Mouse (Mus musculus): ENCODE measurements around the gene Ei24. TPM values are rescaled to one million over a fixed set of nuclear protein-coding genes. Genes with fewer than 3 reads are reported as not detected.

Gene Ei24
- 10 to 100 TPM; 64.5 to 70.2 (median 69.7) TPM for total RNA-seq (2022)

DNA sequence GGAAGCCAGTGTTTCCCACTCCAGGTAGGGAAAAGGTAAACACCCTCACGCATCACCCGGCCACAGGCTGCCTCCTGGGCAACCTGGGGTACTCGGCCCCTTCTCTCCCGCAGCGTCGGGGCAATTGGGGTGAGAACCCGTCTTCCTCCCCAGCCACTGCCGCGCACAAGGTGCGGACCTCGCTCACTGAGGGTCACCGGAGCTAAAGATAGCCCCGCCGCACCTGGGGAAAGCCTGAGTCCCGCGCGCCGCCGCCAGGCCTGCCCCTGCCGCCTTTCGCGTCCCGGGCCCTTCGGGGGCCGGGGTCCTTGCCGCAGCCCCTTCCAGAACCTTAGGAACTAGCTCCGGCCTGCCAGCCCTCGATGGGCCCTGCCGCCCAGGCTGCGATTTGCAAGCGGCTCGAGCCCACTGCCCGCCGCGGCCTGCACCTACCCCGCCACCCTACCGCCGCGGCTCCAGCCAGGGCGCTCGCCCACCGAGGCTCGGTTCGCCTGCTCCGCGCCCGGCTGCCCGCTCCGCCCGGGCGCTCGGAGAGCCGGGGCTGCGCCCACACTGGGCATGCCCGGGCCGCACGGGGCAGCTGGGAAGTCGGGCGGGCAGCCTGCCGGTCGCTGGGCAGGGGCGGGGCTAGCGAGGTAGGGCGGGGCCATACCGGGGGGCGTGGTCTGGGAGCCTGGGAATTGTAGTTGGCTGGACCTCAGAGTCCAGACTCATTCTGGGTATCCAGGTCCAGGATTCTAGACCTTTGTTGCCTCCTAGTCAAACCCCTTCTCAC, at the start of gene Ei24:
Ei24 (minus strand) TSS at position 613 of the 775 bp plus-strand sequence.
- DNase-seq (ENCODE audit: low spot score), result peak; percentile 93

DNA sequence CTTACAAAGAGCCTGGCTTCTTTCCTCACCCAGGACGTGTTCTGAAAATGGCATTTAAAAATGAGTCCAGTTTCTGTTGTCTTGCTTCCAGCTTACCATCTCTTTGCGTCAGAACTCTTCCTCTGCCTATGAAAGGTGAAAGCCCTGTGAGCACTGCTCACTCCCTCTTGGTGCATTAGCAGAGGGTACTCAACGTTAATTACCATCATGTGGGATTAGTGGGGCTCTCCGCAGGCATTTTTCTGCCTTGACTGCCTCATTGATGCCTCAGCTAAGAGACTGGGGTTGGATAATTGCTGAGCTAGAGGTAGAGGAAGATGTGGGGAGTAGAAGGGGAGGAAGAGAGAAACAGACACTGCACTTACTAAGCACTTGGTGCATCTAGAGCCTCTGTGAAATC, 49.2 kb upstream of the Ei24 start:
- no peak for DNase-seq (ENCODE audit: low spot score)

DNA sequence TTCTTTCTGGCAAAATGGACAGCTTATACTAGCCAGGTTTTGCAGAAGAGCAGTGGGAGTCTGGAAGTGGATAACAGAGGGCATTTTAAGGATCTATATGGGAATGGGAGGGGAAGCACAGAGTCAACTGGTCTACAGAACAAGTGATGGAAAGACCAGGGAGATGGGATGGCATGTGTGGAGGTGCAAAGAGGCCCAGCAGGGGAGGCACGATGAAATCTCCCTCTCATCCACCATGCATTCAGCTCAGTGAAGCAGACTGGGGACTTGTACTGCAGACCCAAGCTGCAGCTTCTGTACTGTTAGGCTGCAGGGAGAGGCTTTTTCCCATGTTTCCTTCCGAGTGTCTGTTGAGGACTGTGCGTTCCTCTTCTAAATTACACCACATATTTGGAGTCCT, 36.7 kb upstream of the Ei24 start:
- no peak for DNase-seq (ENCODE audit: low spot score)

DNA sequence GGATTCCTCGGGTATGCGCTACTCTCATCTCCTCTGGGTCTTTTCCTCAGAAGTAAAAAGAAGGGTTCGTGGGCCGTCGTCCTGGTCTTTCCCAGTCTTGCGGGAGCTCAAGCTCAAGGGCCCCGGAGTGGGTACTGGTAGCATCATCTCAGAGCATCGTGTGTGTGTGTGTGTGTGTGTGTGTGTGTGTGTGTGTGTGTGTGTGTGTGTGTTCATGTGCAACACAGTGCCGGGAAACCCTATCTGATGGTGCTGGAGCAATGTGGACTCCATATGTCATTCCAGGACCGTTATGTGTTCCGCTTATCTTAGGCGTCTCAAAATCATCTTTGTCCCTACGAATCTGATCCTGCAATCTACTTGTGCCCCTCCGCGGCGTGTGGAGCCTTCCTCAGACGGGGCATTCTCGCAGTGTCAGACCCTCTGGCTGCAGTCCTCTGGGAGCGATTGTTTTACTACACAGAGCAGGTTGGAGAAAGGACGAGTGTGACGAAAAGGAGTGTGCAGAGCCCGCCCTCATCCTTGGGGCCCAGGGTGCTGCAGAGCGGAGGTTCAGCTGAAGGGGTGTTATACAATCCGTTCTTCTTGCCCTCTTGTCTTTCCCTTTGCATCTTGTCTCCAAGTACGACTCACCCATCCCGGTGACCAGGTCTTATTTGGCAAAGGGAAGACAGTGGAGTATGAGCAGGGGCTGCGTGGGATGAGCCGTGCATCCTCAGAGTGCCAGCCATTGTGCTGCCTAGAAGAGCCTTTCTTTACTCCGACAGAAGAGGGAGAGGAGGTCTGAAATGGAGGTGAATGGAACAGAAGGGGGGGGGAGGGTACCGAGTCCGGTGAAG, 36.1 kb upstream of the Ei24 start:
- no peak for DNase-seq (ENCODE audit: low spot score)

DNA sequence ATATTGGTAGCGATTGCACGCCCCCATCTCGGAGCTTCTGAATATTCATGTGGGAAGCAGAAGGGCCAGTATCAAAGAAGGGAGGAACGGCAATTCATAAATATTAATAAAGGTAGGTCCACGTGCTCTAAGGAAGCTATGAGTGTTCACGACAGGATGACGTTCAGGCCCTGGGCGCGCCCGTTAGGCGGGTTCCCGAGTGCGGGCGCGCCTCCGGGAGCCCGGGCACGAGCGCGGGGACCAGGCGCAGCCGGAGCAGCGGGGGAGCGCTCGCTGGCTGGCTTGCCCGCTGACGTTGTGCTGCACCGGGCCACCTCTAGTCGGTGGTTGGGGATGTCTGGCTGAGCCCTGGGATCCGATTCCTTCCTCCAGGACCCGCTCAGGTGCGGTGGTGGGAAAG, 35.3 kb upstream of the Ei24 start:
- peak; percentile 31 for DNase-seq (ENCODE audit: low spot score)

DNA sequence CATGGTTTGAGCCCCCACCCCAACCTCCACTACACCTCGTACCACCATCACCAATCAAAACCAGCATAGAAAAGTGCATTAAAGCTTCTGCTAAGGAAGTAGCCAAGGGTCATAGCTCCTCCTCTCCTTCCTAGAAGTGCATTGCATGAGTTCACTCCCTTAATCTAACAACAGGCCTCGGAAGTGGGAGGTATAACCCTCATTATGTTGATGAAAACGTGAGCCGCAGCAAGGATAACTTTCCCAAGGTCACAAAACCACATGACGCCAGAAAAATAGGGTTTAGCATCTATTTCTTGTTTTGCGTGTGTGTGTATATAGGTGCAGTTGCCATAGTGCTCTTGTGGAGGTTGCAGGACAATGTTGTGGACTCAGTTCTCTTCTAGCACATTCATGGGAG, 34.2 kb upstream of the Ei24 start:
- no peak for DNase-seq (ENCODE audit: low spot score)

DNA sequence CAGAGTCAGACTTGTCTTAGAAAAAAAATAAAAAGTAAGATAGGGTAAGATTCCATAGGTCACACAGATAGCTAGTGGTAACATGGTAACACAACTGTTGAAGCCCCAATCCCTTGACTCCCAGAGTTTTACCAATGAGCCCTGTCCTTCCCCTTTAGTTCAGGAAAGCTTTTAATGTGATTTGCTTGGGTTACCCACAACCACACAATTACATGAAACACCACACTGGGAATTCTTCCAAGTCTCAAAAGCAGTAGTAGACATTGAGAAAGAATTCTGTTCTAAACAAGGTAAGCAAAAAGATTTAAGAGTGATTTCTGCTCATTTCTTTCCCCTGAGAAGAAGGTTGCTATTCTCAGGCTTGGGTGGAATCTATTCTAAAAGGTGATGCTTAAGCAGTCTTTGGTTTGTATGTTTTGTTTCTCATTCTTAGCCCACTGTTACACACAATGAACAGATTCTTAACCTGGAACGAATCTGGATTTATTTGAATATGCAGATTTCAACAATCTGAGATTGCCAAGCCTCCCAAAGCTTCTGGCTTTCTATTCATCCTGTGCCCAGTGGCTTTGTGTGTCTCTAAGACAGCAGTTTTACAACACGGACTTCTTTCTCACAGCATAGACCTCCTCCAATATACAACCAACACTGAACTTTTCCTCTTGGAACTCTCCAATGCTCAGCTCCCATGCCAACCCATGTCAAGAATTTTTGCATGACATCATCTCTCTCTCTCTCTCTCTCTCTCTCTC, 29.6 kb upstream of the Ei24 start:
- no peak for DNase-seq (ENCODE audit: low spot score)

DNA sequence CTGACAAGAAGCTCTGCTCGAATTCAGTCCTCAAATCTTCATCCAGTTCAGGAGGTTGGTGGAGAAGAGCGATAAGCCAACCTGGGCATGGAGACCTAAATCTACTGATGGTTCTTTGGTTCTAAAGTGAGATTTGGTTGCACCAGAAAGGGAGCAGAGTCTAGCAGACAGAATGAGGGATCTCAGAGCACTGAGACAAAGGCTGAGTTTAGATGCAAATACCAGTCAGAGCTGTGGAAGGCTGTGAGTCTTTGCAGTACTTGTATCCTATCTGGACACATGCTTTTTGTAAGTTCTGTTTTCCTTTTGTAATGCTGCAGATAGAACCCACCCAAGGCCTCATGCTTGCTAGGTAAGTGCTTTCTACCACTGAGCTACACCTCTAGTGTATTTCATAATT, 24.8 kb upstream of the Ei24 start:
- no peak for DNase-seq (ENCODE audit: low spot score)

DNA sequence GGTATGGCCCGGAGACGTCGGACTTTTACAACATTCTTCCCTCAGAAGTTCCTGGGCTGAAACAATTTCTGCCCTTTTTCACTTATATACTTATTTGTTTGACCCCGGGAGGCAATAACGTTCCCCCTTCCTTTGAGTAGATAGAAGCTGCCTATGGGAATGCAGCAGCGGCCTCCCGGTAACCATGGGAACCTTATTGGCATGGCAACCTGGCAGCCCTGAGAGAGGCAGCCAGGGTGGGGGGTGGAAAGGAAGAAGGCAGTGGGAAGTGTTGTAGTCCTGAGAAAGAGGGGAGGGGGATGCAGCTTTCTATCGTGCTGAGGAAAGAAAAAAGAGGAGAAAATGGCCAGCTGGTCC, 24.4 kb upstream of the Ei24 start, which contains the start of gene Fez1:
Fez1 (plus strand) TSS at position 221 of the 357 bp plus-strand sequence.
- no peak for DNase-seq (ENCODE audit: low spot score)

DNA sequence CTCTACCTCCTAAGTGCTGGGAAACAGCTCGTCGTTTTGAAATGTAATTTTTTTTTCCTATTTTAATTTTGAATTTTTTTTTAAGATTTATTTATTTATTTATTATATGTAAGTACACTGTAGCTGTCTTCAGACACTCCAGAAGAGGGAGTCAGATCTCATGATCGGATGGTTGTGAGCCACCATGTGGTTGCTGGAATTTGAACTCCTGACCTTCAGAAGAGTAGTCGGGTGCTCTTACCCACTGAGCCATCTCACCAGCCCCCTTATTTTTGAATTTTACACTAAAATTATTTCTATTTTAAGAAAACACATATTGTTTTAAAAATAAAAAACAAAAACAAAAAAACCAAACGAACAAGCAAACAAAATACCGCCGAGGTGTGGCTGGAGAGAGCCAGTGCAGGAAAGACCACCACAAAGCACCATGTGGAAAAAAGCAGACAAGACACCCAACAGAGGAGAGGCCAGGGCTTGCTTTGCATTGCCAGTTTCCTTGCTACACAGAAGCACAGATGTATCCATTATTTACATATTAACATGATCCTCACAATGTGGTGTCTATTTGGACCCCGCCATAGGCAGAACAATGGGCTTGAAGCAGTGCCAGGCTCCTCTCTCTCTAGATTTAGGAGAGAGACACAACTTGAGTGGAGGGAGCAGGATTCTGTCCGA, 23.9 kb upstream of the Ei24 start:
- DNase-seq (ENCODE audit: low spot score), result no peak

DNA sequence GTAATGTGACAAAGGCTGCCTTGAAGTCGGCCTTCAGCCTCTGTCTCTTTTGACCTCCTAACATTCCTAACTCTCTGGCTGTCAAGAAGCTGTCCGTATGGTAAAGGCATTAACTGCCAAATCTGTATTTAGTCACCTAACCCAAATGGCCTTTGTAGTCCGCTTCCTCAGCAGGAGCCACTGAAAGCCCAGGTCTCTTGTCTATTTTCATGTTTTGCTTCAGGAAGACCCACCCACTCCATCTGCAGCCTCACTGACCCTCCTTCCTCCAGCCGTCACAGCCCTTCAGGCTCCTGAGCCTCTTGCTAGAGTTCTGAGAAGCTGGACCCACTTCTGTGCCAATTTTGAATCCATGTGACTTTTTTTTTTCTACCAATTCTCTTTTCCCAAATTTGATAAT, 21.7 kb upstream of the Ei24 start:
- peak; percentile 13 for DNase-seq (ENCODE audit: low spot score)

DNA sequence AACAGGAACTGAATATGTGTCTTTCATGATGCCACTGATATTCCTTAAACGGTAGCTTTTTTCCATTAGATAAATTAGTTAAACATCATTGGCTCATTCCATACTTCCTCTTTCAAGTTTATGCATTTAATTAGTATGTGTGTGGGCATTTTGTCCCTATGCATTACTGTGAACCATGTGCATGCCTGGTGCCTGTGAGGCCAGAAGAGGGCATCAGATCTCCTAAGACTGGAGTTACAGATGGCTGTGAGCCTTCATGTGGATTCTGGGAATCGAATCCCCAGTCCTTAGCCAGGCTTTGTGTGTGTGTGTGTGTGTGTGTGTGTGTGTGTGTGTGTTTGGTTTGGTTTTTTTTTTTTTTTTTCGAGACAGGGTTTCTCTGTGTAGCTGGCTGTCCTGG, 17.3 kb upstream of the Ei24 start:
- DNase-seq (ENCODE audit: low spot score), result no peak

DNA sequence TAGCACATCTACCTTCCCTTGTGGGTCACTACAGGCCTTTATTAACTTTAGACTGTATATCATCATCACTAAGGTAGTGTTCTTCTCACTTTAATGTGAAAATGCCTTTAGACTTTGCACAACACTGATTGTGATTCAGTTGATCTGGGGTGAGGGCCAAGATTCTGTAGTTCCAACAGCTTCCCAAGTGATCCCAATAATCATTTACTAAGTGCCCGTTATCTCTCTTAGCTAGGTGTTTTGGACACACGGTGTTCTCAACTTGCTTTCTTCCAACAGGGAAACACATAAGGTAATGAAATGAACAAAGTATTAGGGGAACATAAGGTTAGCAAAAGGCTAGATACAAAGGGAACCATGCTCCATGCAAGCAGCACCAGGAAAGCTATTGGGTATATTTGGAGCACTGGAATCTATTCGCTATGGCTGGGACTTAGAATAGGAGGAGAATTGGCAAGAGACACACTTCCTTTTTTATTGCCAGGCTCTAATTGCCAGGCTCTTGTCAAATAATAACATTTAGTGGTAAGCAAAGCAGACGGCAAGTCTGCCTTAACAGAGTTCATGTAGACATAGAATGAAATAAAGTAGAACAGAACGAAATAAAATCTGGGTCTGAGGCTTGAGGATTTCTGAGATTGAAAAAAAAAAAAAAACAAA, 11.1 kb upstream of the Ei24 start:
- no peak for DNase-seq (ENCODE audit: low spot score)

DNA sequence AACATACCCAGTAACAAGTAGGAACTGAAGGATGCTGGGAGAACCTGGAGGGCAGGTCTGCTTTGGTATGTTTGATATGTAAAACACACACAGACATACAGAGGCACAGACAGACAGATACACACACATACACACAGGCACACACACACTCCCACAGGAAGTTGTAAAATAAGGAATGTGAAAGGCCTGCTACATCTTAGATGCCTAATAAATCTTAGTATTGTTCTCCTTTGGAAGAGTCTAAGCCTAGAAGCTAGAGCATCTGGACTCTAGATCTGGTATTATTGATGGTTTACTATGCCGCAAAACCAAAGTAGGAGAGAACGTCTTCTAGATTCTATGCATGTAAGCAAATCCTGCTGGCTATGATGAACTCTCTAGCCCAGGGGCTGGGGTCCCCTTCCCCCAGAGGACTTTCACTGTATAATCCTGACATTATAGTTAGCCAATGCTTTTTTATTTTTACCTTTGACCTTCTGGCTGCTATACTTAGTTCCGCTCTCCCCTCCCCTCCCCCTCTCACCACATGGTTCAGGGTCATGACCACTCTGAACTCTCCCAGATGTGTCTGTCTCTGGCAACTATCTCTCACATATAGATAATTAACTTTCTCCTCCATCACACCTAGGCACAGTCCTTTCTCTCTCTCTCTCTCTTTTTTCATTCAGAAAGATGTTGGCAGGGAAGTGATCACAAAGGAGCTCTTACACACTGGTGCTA, 8.2 kb upstream of the Ei24 start:
- DNase-seq (ENCODE audit: low spot score), result no peak

DNA sequence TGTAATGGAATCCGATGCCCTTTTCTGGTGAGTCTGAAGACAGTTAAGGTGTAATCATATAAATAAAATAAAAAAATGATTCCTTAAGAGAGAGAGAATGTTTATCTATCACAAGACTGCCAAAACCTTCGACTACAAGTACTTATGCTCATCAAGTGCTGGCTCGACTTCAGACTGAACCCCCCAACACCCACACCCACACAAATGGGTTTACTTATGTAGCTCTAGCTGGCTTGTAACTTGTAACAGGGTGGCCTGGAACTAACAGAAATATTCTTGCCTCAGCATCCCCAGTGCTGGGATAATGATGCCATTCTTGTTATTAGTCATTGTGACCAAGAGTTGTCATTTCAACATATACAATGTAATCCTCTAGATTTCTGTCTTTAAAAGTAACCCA, 6.7 kb upstream of the Ei24 start:
- no peak for DNase-seq (ENCODE audit: low spot score)

DNA sequence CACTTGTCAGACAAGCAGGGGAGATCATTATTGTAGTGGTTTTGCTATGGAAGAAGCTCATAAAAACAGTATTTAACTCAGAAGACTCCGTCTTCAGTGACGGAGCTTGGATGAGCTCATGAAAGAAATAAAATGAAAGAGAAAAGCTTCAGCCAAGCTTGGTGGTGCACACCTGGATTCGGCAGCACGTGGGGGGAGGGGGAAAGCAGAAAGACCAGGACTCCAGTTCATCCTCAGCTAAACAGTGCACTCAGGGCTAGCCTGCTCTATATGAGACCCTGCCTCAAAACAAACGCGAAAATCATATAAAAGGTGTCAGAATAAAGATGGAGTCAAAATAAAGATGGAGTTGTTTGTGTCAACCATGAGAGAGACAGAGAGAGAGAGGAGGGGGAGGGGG, 6.2 kb upstream of the Ei24 start:
- no peak for DNase-seq (ENCODE audit: low spot score)

DNA sequence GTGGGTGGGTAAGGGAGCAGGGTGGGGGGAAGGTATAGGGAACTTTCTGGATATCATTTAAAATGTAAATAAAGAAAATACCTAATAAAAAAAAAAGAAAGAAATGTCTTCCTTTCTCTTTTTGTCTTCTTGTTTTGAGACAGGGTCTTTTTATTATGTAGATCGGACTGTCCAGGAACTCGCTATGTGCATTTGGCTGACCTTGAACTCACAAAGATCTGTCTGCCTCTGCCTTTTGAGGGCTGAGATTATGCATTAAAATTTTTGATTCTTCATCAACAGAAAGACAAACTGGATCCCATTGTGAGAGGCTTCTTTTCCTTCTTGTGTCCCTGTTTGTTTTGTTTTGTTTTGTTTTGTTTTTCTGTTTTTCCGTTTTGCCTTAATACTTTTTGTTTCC, 5.8 kb upstream of the Ei24 start:
- DNase-seq (ENCODE audit: low spot score), result no peak

DNA sequence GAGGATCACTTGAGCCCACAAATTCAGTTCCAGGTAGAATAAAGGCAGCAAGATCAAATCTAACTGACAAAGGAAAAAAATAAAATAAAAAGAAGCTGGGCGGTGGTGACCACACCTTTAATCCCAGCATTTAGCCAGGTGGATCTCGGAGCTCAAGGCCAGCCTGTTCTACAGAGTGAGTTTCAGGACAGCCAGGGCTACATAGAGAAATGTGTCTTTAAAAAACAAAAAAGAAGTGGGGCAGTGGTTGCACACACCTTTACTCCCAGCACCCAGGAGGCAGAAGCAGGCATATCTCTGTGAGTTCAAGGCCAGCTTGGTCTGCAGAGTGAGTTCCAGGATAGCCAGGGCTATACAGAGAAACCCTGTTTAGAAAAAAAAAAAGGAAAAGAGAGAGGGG, 4.8 kb upstream of the Ei24 start:
- DNase-seq (ENCODE audit: low spot score), result no peak

DNA sequence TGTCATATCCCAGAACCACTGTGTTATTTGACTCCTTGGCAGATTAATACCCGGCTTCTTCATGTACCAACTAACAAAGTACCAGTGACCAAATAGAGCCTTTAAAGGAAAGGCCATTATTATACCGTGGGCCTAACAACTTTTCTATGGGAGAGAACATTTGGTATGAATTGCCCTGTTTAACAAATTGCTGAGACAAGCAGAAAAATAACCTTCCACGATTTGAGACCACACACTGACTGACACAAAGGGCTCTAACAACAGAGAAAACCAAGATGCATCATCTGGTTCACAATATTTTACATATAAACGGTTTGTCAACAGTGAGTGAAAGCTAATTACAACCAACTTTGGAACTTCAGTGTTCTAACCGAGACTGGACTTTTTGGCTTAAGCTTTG, 969 bp downstream of the Ei24 start:
- DNase-seq (ENCODE audit: low spot score), result no peak

DNA sequence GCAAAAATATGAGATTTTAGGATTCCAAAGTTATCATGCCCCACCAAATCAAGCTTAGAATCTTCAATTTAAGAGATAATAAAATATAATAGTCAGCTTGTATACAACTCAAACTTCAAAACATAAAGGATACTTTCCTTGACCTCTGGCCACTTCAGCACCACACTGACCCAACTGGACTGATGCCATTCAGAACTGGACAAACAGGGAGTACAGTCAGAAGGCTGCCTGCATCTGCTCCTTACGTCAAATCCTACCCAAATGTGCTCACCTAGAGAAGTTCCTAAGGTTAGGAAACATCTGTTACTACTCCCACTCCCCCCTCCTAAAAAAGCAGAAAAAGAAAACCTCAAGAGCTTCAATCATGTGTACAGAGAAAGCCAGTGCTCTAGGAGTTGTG, 1.6 kb downstream of the Ei24 start:
- no peak for DNase-seq (ENCODE audit: low spot score)

DNA sequence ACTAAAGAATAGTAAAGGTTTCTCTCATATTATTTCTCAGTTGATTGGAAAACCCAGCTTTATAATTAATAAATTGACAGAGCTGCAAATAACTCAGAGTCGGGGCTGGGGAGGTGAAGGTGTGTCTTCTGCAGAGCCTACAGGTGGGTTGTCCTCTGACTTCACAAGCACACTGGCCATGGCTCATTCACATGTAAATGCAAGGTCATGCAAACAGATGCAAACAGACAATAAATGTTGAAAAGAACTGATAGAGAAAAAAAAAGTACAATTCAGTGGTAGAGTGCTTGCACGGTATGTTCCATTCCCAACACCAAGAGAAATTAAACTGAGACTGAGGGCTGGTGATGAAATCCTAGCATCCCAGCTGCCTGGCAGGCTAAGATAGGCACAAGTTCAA, 2.7 kb downstream of the Ei24 start:
- no peak for DNase-seq (ENCODE audit: low spot score)
